Comparison of ENCODE assay signal across 27 mouse cellular contexts in the genomic region with DNA sequence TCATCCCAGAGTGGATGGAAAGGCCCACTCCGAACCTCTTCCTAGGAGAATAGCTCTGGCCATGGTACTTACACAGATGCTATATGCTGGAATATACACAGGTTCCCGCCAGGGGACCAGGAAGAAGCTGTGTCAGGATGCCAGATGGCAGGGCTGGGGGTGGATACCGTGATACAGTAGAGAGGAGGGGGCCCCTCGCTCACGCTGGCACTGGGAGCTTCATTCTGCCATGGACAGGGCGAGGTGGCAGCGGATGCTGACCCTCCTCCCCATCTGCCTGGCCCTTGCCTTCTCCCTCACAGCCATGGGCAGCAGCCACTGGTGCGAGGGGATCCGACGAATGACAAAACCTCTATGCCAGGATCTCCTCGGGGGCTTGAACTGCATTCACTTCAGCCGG. TPM values are rescaled to one million over a fixed set of nuclear protein-coding genes. Genes with fewer than 3 reads are reported as not detected.
"Had no signal": no experiment of that assay in that cellular context is flagged by ENCODE, and none has a peak within 500 bp of the region (broad histone marks: within the 10 kb centered on the region; RNA-seq: fewer than 3 reads in every experiment).

TSS of gene Gsg1l2 (plus strand) at position 230 of the 400 bp plus-strand sequence.

- H3K4me1 ChIP-seq: limb, embryonic 12.5 days; limb, embryonic 15.5 days; lung, embryonic 15.5 days; megakaryocyte, embryonic 14.5 days; neural tube, embryonic 12.5 days had no signal

- H3K9ac ChIP-seq: limb, embryonic 12.5 days; limb, embryonic 15.5 days; liver, embryonic 14.5 days; lung, embryonic 15.5 days; neural tube, embryonic 12.5 days; neural tube, embryonic 15.5 days had no signal

- H3K36me3 ChIP-seq: limb, embryonic 12.5 days; limb, embryonic 15.5 days; lung, embryonic 15.5 days; neural tube, embryonic 12.5 days; neural tube, embryonic 15.5 days had no signal

- H3K4me2 ChIP-seq: limb, embryonic 12.5 days; limb, embryonic 15.5 days; liver, embryonic 11.5 days; lung, embryonic 15.5 days; midbrain, embryonic 11.5 days; neural tube, embryonic 12.5 days; neural tube, embryonic 15.5 days had no signal

- H3K9me3 ChIP-seq: limb, embryonic 12.5 days; limb, embryonic 15.5 days; lung, embryonic 15.5 days; megakaryocyte, embryonic 14.5 days; neural tube, embryonic 12.5 days; neural tube, embryonic 15.5 days had no signal

- H3K27ac ChIP-seq: kidney, postnatal 0 days; layer of hippocampus, adult 2 months; left cerebral cortex, adult 2 months; limb, embryonic 12.5 days; limb, embryonic 15.5 days; liver, embryonic 14.5 days; lung, embryonic 15.5 days; neural tube, embryonic 12.5 days; neural tube, embryonic 15.5 days had no signal

- H3K27me3 ChIP-seq: limb, embryonic 12.5 days; lung, embryonic 15.5 days; neural tube, embryonic 12.5 days; neural tube, embryonic 15.5 days had no signal

- DNase-seq: kidney, adult 2 months; kidney, postnatal 25 days; layer of hippocampus, adult 9-11 months; lung, adult 18-20 months; lung, postnatal 10 days; lung, postnatal 36 days; midbrain, embryonic 14.5 days; thymus, adult 18-20 months; thymus, postnatal 36 days had no signal

- H3K4me3 ChIP-seq: layer of hippocampus, adult 2 months; left cerebral cortex, adult 2 months; limb, embryonic 12.5 days; limb, embryonic 15.5 days; lung, embryonic 15.5 days; megakaryocyte, embryonic 14.5 days; neural tube, embryonic 12.5 days; neural tube, embryonic 15.5 days had no signal

RNA-seq across cellular contexts. Expression of gene Gsg1l2, which starts in this region (rescaled TPM):
- total RNA-seq: layer of hippocampus, adult 2 months; layer of hippocampus, postnatal 25 days; left cerebral cortex, adult 2 months; left cerebral cortex, postnatal 10 days; left cerebral cortex, postnatal 36 days had no signal
- polyA plus RNA-seq: kidney, adult 2 months; kidney, embryonic 14.5 days; kidney, postnatal 0 days; limb, embryonic 12.5 days; limb, embryonic 15.5 days; liver, embryonic 11.5 days; liver, embryonic 14.5 days; lung, embryonic 15.5 days; midbrain, embryonic 11.5 days; midbrain, embryonic 14.5 days; neural tube, embryonic 12.5 days; neural tube, embryonic 15.5 days; spleen, adult 2 months; testis, adult 2 months had no signal
